Mouse (Mus musculus) 3134 (cell line): ENCODE results near the gene Txn2.
A peak's percentile ranks its signal among the peaks of the same experiment; 100 is the strongest.
"Not testable (repeated sequence)": the region's sequence is repeated elsewhere in the genome, so short reads cannot be mapped to it uniquely, and the experiment has no call there.

Experiments
- DNase-seq: peaks from one replicate; pipeline ENCODE4 v3.0.0-alpha.2; 2011; ENCODE audit warnings: low spot score; ENCODE audit not compliant: insufficient read length; ENCODE audit errors: extremely low read depth

Gene Txn2

DNA sequence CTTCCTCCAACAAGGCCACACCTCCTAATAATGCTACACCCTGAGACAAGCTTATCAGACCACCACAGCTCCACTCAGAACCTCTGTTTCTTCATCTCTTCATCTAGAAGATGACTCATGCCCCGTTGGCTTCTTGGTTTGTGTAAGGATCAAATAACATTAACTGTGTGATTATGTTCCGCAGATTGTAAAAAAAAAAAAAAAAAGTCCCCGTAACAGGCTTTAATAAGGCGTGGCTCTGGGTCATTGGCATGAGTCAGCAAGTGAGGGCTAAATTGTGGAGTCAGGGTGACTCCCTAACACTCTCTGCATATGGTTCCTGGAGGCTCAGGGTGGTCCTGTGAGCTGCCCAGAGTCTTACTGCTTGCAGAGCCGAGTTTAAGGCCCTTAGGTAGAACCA, 47.1 kb downstream of the Txn2 start:
- DNase-seq = peak; percentile 70

GRCm38 (mm10) chr15:77880738-77881137, 48.1 kb downstream of the Txn2 start:
- no peak for DNase-seq

DNA sequence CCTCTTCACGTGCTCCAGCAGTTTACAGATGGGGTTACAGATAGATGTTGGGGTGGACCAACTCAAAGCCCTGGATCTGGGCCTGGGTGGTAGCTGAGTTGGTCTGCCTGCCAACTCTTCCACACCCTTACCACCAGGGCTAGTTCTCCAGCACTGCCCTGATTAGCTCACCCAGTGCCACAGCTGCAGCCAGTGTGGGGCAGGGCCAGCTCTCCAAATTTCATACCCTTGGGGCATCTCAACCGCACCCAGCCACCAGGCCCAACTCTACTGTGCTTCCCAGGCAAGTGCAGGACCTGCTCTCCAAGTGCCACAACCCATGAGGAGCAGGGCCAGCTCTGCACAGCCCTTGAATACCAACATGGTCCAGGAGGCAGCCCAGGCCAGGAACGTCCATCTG, 49.0 kb downstream of the Txn2 start:
- peak; percentile 91 for DNase-seq

DNA sequence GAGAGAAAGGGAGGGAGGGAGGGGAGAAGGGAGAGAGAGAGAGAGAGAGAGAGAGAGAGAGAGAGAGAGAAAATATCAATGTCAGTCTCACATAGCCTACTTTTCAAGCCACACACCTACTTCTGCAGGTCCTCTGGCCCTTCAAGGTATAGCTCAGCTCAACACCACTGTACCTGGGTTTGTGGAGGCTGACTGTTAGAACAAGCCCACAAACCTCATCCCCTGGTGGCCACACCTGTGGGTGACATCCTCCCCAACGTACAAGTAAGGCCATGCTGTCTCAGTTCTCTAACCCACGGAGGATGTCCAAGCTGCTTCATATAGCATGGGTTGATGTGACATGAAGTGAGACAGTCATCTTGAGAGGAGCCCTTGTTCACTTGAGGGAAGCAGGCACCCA, 51.6 kb downstream of the Txn2 start:
- DNase-seq = no peak

DNA sequence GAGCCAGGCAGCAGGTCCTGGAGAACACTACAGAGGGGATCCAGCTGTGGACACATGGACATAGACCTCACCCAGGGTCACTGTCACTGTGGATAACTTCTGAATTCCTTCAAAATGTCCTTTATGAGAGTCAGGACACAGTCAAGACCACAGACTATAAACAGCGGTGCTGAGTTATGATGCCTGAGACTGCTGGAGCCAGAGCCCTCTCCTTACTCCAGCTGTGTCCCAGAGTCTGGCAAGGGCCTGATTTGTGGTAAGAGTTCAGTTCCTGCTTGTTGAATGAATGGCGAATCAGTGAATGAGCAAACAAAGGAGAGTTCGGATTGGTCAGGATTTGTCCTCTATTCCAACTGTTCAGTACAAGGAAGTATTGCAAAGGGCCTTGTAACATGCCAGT, 52.1 kb downstream of the Txn2 start:
- DNase-seq = peak; percentile 61

GRCm38 (mm10) chr15:77875953-77876352, 52.9 kb downstream of the Txn2 start:
- DNase-seq = no peak

DNA sequence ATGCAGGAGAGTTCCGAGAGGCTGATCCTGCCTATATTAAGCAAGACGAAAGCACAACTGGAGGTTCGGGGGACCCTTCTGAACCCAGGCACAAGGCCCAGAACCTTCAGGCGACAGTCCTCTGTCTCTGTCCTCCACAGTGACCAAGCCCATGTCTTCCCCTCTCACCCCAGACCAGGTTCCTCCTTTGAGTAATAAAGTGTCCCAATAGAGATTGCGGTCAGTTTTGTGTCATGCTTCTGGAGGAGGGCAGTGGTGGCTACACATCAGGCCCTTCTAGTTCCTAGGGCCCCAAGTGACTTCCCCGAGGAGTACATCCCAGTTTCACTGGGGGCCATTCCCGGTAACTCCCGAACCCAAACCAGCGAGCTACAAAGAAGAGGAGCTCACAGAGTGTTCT, 54.0 kb downstream of the Txn2 start:
- DNase-seq = no peak

DNA sequence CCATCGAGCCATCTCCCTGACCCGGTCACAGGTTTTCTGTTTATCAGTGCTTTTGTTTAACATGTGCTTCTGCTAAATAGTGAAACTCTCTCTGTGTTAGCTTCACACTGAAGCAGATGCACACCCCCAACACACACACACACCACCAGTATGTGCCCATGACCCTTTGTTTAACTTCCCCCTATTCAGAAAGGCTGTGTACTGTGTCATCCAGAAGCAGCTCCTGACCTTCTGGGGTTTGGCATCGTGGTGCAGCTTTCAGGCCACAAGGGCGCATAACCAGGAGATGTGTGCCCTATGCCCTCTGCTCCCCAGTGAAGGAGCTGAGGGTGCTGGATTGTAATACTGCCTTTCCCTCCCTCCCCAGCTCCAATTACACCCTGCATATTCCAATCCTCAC, 54.5 kb downstream of the Txn2 start:
- DNase-seq = no peak

- DNase-seq = no peak
Measured at GRCm38 (mm10) chr15:77873564-77873963, 55.2 kb downstream of the Txn2 start.

DNA sequence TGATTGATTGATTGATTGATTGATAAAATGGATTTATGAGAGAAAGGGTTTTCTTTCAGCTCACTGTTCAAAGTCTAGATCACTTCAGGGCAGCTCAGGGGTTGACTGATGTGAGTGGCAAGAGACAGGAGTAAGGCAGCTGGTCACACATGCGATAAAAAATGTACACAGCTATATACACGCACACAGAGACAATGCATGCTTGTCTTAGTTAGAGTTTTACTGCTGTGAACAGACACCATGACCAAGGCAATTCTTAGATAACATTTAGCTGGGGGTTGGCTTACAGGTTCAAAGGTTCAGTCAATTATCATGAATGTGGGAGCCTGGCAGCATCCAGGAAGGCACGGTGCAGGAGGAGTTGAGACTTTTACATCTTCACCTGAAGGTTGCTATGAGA, 55.8 kb downstream of the Txn2 start:
- DNase-seq = no peak

DNA sequence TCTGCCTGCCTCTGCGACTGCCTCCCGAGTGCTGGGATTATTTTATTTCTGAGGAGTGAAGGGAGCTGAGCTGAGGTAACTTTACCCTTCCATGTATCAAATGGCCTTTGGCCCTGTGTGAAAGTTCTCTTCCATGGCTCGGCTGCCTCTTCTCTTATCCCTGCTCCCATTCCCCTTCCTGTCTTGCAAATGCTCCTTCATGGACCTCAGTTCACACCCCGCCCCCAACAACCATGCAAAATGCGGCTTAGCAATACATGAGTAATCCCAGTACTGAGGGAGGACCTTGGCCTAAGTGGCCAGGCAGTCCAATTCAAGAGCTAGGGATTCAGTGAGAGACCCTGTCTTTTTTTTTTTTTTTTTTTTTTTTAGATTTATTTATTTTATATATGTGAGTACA, 60.5 kb downstream of the Txn2 start:
- DNase-seq = no peak

GRCm38 (mm10) chr15:77867231-77867968, 61.4 kb downstream of the Txn2 start:
- not testable (repeated sequence) for DNase-seq

GRCm38 (mm10) chr15:77866583-77867220, 62.1 kb downstream of the Txn2 start:
- no peak for DNase-seq
